Mouse (Mus musculus) heart, postnatal 36 days (tissue): ENCODE data around the gene Hsd17b1. TPM values are rescaled to one million over a fixed set of nuclear protein-coding genes. Genes with fewer than 3 reads are reported as not detected.

Source experiments
- DNase-seq, 2 experiments: peaks; one replicate each; pipeline ENCODE4 v3.0.0; 2021 to 2022
- intact Hi-C: fragments of 180-260 bp; cut with DNase I; formaldehyde crosslinking; loops from one replicate; pipeline ENCODE4 v1.15.1; 2025
- total RNA-seq, 2 experiments: library from RNA; stranded (reverse); gene quantifications; 2 replicates each; pipeline ENCODE4 v1.2.3; 2021

The Hsd17b1 gene
- under 1 TPM; 0.46 to 0.58 TPM for total RNA-seq

DNA sequence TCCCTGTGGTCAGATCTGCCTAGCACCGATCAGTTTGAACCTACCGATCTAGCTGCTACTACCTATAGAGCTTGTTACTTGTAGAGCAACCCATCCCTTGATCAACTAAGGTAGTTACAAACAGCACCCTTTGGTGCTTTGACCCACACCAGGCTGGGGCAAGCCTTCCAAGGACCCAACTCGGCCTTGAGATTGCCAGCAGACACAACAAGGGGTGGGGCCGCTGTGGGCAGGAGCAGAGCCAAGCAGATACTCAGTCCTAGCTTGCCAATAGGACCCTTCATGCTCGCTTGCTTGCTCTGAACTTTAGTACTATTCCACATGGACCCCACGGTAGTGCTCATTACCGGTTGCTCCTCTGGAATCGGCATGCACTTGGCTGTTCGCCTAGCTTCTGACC is at the start of gene Hsd17b1:
Hsd17b1 (plus strand) TSS at position 291 of the 400 bp plus-strand sequence.
- intact Hi-C loops = no loop called here
- DNase-seq = no peak

DNA sequence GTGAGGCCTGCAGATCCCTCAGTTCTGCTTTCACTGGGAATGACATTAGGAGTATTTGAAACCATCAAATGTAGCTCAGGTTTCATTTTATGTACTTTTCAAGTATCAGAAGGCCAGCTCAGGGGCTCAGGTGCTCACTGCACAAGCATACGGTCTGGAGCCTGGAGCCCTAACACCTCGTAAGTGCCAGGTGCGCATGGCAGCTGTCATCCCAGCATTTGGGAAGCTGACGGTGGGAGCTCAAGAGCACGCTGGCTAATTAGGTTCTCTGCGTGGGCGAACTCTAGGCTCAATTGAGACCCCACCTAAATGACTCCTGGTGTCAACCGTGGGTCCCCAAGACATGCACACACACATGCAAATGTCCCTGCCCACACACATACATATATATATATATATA is 48.9 kb upstream of the Hsd17b1 start:
- intact Hi-C loops = no loop called here
- DNase-seq = no peak

GRCm38 (mm10) chr11:101030136-101030807 is 47.9 kb upstream of the Hsd17b1 start:
- no peak for DNase-seq
- intact Hi-C loops = no loop called here

DNA sequence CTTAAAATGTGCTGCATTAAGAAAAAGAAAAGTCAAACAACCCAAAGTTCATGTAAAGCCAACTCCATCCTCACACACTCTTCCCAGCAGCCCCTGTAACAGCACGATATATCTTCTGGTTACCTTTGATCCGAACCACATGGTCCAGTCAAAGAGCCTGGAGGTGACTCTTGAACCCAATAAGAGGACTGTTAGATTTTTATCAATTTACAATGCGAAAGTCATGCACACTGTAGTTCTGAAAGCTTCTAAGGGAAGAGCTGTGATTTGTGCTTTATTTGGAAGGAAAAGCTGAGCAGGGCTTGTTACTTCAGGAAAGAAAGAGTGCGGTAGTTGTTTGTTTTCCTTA is 47.4 kb upstream of the Hsd17b1 start:
- DNase-seq = no peak
- intact Hi-C loops = no loop called here

- no peak for DNase-seq
- intact Hi-C loops = no loop called here
These were observed 46.7 kb upstream of the Hsd17b1 start for GRCm38 (mm10) chr11:101031470-101031869.

DNA sequence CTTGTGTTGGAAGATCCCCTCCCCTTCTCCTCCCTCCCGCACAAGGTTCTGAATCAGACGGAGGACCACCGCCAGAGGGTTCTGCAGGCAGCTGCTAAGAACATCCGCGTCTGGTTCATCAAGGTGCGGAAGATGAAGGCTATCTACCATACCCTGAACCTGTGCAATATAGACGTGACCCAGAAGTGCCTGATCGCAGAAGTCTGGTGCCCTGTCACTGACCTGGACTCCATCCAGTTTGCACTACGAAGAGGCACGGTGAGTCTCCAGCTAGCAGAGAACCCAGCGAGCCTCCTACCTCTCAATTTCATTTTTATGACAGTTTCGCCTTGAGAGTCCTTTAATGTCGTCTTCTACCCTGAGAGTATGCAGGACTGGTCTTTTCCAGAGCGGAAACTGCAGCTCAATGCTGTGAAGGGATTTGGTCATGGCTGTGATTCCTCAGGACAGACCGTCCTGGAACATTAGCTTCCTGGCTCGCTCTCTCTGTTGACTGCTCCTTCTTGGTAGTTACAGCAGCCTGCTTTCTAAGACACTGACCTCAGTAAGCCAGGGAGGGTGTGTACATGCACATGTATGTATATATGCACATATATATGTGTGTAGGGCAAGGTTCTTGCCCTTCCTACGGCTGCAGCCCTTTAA is 44.2 kb upstream of the Hsd17b1 start:
- intact Hi-C loops = loop anchor here (2.0 kb wide), 1 partner anchor 17 kb away; no protein-coding TSS in a partner anchor
- no peak for DNase-seq

DNA sequence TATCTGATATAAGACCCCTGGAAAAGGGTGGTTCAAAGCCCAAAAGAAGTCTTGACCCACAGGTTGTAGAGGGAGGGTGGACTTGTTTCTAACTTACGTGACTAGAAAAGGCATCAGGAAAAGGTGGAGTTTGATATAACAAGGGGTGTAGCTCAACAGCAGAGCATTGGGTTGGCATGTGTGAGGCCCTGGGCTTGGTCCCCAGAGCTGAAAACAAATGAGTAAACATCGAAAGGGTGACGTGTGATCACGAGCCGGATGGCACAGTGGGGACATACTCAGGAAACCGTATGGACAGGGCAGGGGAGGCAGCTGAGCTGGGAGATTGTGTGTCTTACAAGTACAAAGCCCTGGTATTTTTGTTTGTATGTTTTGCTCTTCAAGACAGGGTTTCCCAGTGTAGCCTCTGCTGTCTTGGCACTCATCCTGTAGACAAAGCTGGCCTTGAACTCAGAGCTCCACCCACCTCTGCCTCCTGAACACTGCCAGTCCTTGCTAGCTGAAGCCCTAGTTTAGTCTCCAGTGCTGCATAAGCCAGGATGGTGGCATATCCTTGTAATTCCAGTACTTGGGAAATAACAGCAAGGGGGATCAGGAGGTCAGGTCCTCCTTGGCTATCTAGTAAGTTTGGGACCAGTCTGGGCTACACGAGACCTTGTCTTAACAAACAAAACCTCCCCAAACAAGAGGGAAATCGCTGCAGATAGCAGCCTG is 43.4 kb upstream of the Hsd17b1 start:
- intact Hi-C loops = loop anchor here (2.0 kb wide), 1 partner anchor 18 kb away; no protein-coding TSS in a partner anchor
- no peak for DNase-seq

DNA sequence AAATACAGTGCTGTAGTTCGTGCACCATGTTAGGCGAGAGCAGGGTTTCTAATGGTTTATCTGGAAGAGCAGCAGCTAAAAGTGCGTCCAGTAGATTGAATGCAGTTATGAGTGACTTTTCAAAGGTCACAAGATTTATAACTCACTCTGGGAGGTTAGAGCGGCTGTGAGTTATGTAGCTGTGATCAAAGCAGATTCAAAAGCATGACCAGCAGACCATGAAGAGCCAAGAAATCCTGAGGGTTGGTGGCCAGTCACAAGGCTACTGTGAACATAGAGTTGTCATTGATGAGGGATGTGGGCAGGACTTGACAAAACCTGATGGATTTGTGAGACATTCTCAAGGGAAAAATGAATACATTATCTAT is 42.9 kb upstream of the Hsd17b1 start:
- no peak for DNase-seq
- intact Hi-C loops = loop anchor here (2.0 kb wide), 1 partner anchor 19 kb away; no protein-coding TSS in a partner anchor

DNA sequence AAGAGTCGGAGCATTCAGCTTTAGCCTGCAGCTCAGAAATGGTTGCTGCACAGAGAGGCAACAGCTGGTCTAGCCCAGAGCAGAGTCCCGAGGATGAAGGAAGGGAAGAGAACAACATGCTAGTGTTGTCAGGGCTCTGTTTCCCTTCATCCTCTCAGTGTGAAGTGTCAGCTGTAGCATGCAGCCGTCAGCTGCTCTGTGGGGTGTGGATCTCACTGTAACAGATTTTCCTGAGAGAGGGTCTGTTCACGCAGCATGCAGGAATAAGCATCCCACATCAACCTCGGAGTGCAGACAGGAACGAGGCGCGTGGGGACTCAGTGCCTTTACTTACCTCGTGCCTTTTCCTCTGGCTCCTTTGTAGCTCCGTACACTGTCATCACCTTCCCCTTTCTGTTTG is 40.4 kb upstream of the Hsd17b1 start:
- intact Hi-C loops = no loop called here
- DNase-seq = no peak

DNA sequence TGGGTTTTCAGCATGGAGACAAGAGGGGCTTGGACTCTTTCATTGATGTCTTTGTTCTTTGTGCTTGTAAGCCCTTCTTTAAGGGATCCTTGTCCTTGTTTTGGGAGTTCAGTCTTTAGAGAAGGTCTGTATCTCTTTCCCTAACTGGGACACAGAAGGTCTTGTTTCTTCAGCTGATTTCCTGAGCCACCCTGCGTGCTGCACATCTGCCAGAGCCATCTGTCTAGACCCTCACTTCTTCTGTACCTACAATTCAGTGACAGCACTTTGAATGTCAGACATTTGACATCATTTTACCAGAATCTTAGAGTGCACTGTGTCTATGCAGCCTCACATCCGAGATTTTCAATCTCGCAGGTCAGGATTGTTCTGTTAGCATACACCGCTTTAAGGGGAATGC is 32.4 kb upstream of the Hsd17b1 start:
- no peak for DNase-seq
- intact Hi-C loops = loop anchor here (5.0 kb wide), 1 partner anchor 34 kb away; no protein-coding TSS in a partner anchor

DNA sequence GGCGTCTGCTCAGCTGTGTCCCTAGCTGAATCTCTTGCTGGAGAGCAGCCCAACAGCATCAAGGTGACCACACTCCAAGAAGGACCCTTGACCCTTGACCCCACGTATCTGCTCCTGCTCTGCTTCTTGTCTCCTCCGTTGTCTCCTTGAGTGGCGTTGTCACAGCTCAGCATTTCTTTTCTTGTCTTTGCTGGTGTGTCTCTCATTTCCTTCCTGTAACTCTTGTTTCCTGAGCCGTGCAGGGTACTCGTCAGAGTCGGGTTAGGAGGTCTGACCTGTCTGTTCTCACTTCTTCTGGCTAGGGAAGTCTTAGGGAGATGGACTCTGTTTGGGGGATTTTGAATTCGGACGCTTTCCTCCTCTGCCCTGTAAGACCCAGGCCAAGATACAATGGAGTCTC is 31.8 kb upstream of the Hsd17b1 start:
- intact Hi-C loops = loop anchor here (5.0 kb wide), 1 partner anchor 34 kb away; no protein-coding TSS in a partner anchor
- DNase-seq = no peak

DNA sequence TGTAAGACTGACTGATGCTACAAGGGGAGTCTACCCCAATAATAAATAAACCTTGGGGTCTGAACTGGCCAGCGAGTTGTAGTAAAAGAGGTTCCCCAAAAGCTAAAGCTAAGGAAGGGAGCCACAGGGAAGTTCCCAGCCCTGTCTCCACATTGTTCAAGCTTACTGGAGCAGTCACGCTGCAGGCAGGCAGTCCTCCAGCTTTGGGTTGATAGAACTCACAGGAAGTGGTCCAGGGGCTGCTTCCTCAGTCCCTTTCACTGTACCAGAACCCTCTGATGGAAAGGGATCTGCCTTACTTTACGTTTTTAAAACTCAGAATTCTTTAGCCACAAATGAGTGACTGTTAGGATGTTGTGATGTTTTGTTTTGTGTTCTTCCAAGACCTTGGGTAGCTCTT is 30.7 kb upstream of the Hsd17b1 start:
- intact Hi-C loops = loop anchor here (5.0 kb wide), 1 partner anchor 35 kb away; no protein-coding TSS in a partner anchor
- no peak for DNase-seq

DNA sequence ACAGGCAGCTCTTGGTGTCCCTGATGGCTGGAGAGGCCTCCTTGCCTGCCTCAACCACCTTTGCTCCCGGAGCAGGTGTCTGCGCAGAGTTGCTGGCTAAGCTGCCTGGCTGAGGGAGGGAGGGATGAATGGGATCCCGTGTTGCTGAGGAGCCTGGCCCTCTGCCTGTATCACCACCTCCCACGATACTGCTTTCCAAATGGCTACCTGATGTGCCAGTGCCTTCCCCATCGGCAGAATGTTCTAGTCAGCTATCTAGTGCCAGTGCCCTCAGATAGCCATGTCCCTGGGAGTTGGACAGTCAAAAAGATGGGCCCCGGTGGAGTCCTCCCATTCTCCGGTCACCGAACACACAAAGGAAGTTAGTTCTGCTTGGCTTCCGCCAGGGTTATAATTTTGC is 27.9 kb upstream of the Hsd17b1 start:
- intact Hi-C loops = no loop called here

DNA sequence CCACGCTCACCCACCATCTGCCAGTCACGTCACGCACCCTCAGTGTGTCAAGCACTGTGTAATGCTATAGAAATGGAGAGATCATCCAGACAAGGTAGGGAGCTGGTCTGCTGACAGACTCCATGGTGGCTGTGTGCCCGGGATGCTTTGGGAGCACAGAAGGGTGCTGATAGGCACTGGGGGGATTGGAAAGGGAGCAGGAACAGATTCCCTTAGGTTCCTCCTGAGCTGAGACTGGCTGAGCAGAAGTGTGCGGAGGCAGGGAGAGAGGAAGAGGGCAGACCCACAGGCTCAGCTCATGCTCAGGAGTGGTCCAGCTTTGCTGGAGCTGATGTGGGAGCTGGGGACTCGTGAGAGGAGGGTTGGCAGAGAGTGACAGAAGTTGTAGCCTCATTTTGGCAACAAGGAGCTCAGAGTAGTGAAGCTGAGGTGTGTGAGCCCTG is 27.1 kb upstream of the Hsd17b1 start:
- no peak for DNase-seq
- intact Hi-C loops = no loop called here

More for the DNA sequence above, 27.9 kb upstream of the Hsd17b1 start:
- DNase-seq = no peak

GRCm38 (mm10) chr11:101051617-101052016 is 26.6 kb upstream of the Hsd17b1 start:
- no peak for DNase-seq
- intact Hi-C loops = no loop called here

GRCm38 (mm10) chr11:101052751-101053473 is 25.3 kb upstream of the Hsd17b1 start:
- DNase-seq = peak; percentile 71 to 74
- intact Hi-C loops = no loop called here

DNA sequence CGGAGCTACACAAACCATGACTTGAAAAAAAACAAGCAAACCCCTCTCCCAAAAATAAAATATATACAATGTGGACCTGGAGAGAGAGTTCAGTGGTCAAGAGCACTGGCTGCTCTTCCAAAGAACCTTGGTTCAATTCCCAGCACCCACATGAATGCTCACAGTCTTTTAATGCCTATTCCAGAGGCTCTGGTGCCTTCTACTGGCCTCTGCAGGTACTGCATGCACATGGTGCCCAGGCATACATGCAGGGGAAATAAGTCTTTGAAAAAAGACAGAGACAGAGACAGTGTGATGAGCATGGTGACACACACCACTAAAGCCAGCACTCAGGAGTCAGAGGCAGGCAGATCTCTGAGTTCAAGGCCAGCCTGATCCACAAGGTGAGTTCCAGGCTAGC is 24.2 kb upstream of the Hsd17b1 start:
- no peak for DNase-seq
- intact Hi-C loops = no loop called here

GRCm38 (mm10) chr11:101055418-101055817 is 22.8 kb upstream of the Hsd17b1 start:
- intact Hi-C loops = no loop called here
- no peak for DNase-seq

- DNase-seq = peak; percentile 53 to 61
- intact Hi-C loops = loop anchor here (1.0 to 2.0 kb wide), 2 partner anchors 10 to 74 kb away; no protein-coding TSS in a partner anchor
These were observed 21.3 kb upstream of the Hsd17b1 start for GRCm38 (mm10) chr11:101056885-101057284.

DNA sequence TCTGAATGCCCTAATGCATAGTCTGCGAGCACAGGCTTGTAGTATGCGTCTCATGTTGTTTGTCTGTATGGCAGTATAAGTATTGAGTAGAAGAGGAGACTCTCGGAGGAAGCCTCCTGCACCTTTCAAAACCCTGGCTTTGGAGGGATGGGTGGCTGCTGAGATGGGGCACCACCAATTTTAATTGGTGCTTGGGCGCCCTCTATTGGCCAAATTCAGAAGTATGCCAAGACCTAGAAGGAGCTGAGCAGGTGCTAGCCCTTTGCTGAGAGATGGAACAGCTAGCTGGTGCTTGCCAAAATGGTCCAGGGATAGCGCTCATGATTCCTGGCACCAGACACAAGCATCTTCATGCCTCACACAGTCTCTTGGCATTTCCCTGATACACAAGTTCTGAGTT is 20.4 kb upstream of the Hsd17b1 start:
- peak; percentile 89 to 93 for DNase-seq
- intact Hi-C loops = loop anchor here (1.0 to 2.0 kb wide), 6 partner anchors 9 to 165 kb away; partner anchors contain the start of gene Atp6v0a1

DNA sequence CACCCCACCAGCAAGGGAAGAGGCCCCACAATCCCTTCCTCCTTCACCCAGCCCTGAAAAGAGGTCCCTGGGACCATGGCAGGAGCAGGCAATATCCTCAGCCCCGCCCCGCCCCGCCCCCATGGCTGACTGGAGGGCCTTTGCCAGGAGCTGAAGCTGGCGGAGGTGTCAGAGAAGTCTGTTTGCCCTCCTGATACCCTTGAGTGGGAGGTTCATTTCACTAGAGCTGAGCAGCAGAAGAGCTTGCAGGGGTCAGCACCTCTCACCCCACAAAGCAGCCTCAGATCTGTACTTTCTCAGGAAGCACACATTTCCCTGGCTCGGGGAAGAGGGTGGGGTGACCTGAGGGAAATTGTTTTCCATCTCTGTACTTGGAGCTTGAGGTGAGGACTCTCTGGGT is 19.5 kb upstream of the Hsd17b1 start:
- peak; percentile 49 to 66 for DNase-seq
- intact Hi-C loops = loop anchor here (1.0 to 2.0 kb wide), 4 partner anchors 50 to 166 kb away; partner anchors contain the start of gene Atp6v0a1
